Mouse (Mus musculus) ovary, adult 18-20 months (tissue): ENCODE data around the gene Rspo1.

Experiments
- DNase-seq: peaks from one replicate; pipeline ENCODE4 v3.0.0; 2022; ENCODE audit warnings: low spot score, mixed read lengths

Gene Rspo1

GRCm38 (mm10) chr4:124973296-124973695 lies 12.9 kb upstream of the Rspo1 start:
- no peak for DNase-seq

- no peak for DNase-seq
Observed at GRCm38 (mm10) chr4:124978201-124978600, 8.0 kb upstream of the Rspo1 start.

GRCm38 (mm10) chr4:124983893-124984526 lies 2.2 kb upstream of the Rspo1 start:
- no peak for DNase-seq

DNA sequence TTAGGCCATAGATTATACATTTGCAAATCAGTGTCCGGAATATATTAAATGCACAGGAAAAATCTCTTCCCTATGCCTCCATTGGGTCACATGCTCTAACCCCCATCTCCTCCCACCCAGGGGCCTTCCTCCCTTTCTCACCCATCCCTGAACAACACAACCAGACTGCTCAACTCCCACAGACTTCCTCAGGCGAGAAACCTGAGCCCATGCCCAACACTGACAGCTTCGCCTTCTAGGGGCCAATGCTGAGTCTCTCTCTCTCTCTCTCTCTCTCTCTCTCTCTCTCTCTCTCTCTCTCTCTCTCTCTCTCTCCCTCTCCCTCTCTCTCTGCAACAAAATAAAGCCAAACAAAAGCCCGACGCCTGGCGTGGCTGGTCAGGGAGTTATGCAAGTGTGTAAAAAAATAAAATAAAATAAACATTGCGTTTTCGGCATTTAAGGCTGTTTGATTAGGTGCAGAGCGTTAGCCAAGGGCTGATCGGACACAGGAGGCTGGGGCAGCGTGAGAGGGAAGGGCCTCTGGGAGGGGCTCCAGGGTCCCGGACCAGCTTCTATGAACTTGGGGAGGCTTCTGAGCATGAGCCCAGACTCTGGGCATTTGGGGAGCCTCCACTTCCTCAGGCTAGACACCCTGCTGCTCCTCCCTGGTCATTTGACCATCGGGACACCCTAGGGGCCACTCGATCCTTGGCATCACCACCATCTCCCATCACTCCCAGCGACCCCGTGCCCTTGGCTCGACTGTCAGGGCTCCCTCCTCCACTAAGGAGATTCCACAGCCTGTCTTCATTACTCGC lies 1.2 kb upstream of the Rspo1 start:
- peak; percentile 29 for DNase-seq

- DNase-seq = no peak
Observed at GRCm38 (mm10) chr4:124986739-124987710, 795 bp downstream of the Rspo1 start.

DNA sequence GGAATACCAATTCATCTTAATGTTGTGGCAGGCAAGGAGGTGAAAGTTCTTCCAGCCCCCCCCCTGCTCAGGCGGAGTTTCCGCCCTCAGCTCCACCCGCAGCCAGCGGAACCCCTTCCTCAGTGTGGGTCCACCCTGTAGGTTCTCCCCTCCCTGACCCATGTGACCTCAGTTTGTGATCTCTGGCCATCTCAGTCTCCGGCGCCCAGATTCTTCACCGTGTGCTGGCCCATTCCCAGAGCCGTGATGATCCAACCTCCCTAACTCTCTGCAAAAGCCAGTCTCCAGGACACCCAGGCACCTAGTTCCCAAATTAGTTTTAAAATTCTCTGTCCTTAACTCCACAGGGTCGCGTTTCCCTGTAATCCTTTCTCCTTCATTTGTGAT lies 1.5 kb downstream of the Rspo1 start:
- DNase-seq = no peak

GRCm38 (mm10) chr4:124988382-124988781 lies 2.2 kb downstream of the Rspo1 start:
- no peak for DNase-seq

- DNase-seq = no peak
Observed at GRCm38 (mm10) chr4:124989787-124990253, 3.6 kb downstream of the Rspo1 start.

DNA sequence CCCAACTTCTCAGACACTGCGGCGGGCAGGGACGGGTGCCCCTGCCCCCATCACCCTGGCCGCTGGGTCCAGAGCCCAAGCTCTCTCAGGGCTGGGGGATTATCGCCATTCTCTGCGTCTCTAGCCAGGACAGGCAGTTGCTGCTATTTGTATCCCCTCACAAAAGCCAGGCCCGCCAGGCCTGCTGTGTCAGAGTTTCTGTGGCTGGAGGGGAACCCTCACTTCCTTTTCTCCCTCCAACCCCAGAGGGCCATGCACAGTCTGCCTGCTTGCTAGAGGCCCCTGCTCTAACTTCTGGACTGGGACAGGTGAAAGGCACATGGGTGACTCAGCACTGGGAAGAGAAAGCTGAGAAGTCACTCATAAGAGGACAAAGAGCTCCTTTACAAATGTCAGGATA lies 4.1 kb downstream of the Rspo1 start:
- no peak for DNase-seq

GRCm38 (mm10) chr4:124997479-124998147 lies 11.4 kb downstream of the Rspo1 start:
- no peak for DNase-seq

DNA sequence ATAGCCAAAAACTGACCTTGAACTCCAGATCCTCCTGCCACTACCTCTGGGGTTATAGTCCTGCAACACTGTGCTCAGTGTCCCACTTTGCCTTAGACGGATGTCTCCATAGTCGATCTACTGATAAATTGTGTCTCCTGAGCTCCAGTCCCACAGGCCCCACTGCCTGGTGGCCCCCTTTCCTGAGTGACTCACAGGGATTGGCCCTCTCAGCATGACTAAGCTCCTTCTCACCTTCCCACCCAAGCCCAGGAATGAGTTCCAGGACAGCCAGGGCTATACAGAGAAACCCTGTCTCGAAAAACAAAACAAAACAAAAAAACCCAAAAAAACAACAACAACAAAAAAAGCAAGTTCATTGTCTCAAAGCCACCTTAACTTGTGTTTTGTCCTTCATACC lies 13.3 kb downstream of the Rspo1 start:
- no peak for DNase-seq

DNA sequence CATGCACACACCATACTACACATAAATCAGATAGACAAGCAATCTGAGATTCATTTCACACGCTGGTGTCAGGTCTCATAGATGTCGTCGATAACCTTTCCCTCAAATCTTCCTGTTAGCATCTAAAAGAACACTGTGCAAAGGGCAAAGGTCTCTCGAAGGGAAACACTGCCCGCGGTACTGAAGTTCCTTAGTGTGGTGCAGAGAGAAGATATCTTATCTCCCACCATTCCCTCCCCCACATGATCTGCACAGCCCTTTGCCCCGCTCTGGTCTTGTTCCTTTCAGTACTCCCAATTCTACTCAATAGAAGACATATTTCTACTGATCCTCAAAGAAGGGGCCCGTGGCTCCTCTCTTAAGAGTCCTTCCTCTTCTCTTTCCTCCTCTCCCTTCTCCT lies 16.7 kb downstream of the Rspo1 start:
- DNase-seq = no peak

DNA sequence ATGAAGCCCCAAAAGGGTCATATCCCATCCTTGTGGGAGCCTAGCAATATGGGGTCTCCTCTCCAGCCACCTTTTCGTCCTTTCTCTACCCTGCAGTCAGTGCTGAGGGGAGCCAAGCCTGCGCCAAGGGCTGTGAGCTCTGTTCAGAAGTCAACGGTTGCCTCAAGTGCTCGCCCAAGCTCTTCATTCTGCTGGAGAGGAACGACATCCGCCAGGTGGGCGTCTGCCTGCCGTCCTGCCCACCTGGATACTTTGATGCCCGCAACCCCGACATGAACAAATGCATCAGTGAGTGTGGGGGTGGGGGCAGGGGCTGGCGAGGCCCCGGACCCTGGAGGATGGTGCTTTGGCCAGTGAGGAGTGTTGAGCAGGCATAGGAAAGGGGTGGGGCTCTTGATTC lies 18.7 kb downstream of the Rspo1 start:
- no peak for DNase-seq

GRCm38 (mm10) chr4:125007460-125007859 lies 21.2 kb downstream of the Rspo1 start:
- no peak for DNase-seq

- no peak for DNase-seq
Observed at GRCm38 (mm10) chr4:125008220-125008619, 22.0 kb downstream of the Rspo1 start.

DNA sequence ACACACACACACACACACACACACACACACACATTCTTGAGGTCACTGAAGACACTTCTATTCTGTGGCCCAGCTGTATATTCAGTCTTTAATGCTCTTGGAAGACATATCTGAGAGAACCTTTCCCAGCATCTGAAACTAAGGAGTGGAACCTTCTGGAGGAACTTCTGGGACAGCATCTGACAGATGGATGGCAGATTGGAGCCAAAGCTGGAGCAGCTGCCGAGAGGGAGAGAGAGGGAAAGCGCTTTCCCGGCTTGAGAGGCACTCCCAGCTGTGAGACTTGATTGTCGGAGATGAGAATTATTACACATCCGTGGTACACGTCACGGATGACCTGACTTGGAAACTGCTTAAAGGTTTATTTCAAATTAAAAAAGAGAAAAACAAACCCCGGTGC lies 22.5 kb downstream of the Rspo1 start:
- no peak for DNase-seq

DNA sequence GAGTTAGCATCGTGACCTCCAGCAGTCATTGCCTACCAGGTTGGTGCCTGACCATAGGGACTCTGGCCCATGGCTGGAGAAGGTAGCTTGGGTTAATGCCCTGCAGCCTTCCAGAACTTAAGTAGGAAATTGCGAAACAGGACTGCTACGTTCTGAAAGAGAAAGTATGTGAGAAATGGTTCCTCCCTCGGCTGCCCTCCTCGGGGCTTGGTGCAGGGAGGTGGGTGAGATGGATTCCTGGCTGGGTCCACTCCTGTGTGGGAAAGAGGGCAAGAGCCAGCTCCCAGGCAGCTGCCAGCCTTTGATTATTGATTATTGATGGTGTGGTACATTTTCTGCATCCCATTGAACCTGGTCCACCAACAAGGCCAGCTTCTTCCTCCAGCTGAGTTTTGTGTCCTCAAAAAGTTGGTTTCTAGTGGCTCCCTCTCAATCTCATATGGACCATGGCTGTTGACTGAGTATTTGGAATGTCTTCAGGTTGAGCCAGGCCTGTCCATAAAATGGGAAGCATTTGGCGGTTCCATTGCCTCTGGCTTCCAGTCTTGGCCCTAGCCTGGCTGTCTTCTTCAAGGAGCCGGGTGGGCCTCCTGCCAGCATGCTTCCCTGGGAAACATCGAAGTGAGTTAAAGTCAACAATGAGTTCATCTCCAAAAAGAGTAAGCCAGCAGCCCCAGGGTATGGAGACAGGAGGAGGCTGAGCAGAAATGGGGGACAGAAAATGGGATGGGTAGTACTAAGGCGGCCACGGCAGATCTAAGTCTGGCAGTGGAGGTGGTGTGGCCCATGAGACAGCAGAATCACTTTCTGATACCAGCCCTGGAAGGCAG lies 29.8 kb downstream of the Rspo1 start, which contains the start of gene Gnl2:
TSS of gene Gnl2 (plus strand) at position 780 of the 830 bp plus-strand sequence.
- DNase-seq = no peak

- DNase-seq = peak; percentile 86
Observed at GRCm38 (mm10) chr4:125017431-125017830, 31.2 kb downstream of the Rspo1 start.

DNA sequence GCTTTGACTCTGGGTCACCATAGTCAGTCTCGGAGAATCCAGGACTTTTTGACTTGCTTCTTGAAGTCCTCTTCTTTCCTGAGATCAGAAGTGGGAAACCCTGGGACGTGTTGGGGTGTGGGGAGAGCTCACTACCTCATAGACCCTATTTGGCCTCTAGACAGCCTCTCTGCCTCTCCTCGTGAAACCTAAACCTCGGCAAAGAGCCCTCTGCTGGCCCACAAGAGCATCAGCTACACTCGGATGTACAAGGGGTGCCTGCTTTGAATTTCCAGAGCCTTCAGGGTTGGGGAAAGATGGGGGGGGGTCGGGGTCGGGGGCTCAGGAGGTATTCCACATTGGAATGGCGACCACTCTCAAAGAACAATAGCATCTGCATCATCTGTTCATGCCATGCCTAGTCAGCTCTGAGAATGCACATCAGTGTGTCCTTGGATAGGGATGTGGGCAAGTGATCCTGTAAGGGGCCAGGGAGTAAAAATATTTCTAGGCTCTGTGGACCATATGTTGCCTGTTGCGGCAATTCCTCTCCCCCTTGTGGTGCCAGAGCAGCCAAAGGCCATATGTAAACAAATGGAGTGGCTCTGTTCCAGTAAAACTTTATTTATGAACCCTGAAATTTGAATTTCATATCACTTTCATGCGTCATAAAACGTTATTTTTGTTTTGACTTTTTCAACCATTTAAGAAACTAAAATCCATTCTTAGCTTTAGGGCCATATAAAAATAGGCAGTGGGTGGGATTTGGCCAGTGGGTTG lies 34.7 kb downstream of the Rspo1 start:
- no peak for DNase-seq
